In genomic region chr10:73484082-73484481, GRCm38 (mm10) we compare ENCODE assay signal across 28 mouse cellular contexts.
DNase-seq lines count a peak whose midpoint lies in the region; ATAC-seq and TF ChIP-seq lines count a peak whose summit lies in the region.
"Had no signal": no experiment of that assay in that cellular context is flagged by ENCODE, and none has a peak within 500 bp of the region (broad histone marks: within the 10 kb centered on the region; RNA-seq: fewer than 3 reads in every experiment).

No protein-coding gene starts in this region.

- TF ChIP-seq CTCF in midbrain, postnatal 0 days (IDR thresholded peaks at IDR 0.05), result no peak

- no peaks in the 10 kb centered on the region for H3K27me3 ChIP-seq in midbrain, postnatal 0 days (ENCODE audit: insufficient read depth, low read length)
- no peaks in the 10 kb centered on the region for H3K27me3 ChIP-seq in midbrain, embryonic 14.5 days (ENCODE audit: control insufficient read depth, insufficient read depth, low read length)
- H3K27me3 ChIP-seq in neural tube, embryonic 13.5 days, result no peaks in the 10 kb centered on the region; the same call in 1 of the 2 replicates
- H3K27me3 ChIP-seq: forebrain, embryonic 13.5 days; heart, embryonic 12.5 days; hindbrain, embryonic 15.5 days; limb, embryonic 12.5 days; liver, embryonic 15.5 days; lung, embryonic 15.5 days; midbrain, embryonic 15.5 days had no signal

- H3K4me1 ChIP-seq in midbrain, postnatal 0 days (ENCODE audit: insufficient read depth, low read length), result no peaks in the 10 kb centered on the region
- H3K4me1 ChIP-seq in midbrain, embryonic 14.5 days (ENCODE audit: control insufficient read depth, insufficient read depth, low read length), result no peaks in the 10 kb centered on the region
- no peaks in the 10 kb centered on the region for H3K4me1 ChIP-seq in neural tube, embryonic 13.5 days (replicated peaks)
- H3K4me1 ChIP-seq: forebrain, embryonic 13.5 days; heart, embryonic 12.5 days; hindbrain, embryonic 15.5 days; limb, embryonic 12.5 days; liver, embryonic 15.5 days; lung, embryonic 15.5 days; midbrain, embryonic 15.5 days had no signal

- no peak overlapping the region for H3K4me2 ChIP-seq in midbrain, postnatal 0 days (ENCODE audit: low read depth, low read length, poor library complexity, severe bottlenecking)
- H3K4me2 ChIP-seq in midbrain, embryonic 14.5 days (ENCODE audit: low read length), result no peak overlapping the region
- H3K4me2 ChIP-seq in neural tube, embryonic 13.5 days, result no peak overlapping the region
- H3K4me2 ChIP-seq: forebrain, embryonic 13.5 days; heart, embryonic 12.5 days; hindbrain, embryonic 15.5 days; limb, embryonic 12.5 days; liver, embryonic 15.5 days; lung, embryonic 15.5 days; midbrain, embryonic 15.5 days had no signal

- H3K27ac ChIP-seq in midbrain, postnatal 0 days (ENCODE audit: low read depth, low read length), result no peak overlapping the region
- H3K27ac ChIP-seq in midbrain, embryonic 14.5 days (replicated peaks; ENCODE audit: low read depth, low read length), result no peak overlapping the region
- H3K27ac ChIP-seq in neural tube, embryonic 13.5 days (replicated peaks), result no peak overlapping the region
- H3K27ac ChIP-seq: forebrain, embryonic 13.5 days; hindbrain, embryonic 15.5 days; layer of hippocampus, adult 2 months; left cerebral cortex, adult 2 months; limb, embryonic 12.5 days; liver, embryonic 15.5 days; lung, embryonic 15.5 days; macrophage; midbrain, embryonic 15.5 days had no signal

- ATAC-seq in midbrain, postnatal 0 days (ENCODE audit: low FRiP score), result no peak
- ATAC-seq in midbrain, embryonic 14.5 days (ENCODE audit: low FRiP score, low TSS enrichment), result no peak
- 0 out of 2 replicates have a peak, but pooled peaks have one; percentile 59 for ATAC-seq in neural tube, embryonic 13.5 days (ENCODE audit: low read depth)
- ATAC-seq: activated CD4-positive, CD25-positive, alpha-beta regulatory T cell, adult 4 months; forebrain, embryonic 13.5 days; inflammation-experienced regulatory T-cells, adult 6 months; midbrain, embryonic 15.5 days had no signal

- H3K4me3 ChIP-seq in midbrain, postnatal 0 days (ENCODE audit: low read depth, low read length), result no peak overlapping the region
- no peak overlapping the region for H3K4me3 ChIP-seq in midbrain, embryonic 14.5 days (replicated peaks; ENCODE audit: low read depth, low read length)
- no peak overlapping the region for H3K4me3 ChIP-seq in neural tube, embryonic 13.5 days
- H3K4me3 ChIP-seq: forebrain, embryonic 13.5 days; heart, embryonic 12.5 days; hindbrain, embryonic 15.5 days; layer of hippocampus, adult 2 months; left cerebral cortex, adult 2 months; limb, embryonic 12.5 days; liver, embryonic 15.5 days; lung, embryonic 15.5 days; midbrain, embryonic 15.5 days had no signal

- no peaks in the 10 kb centered on the region for H3K9me3 ChIP-seq in midbrain, postnatal 0 days (ENCODE audit: low read length)
- no peaks in the 10 kb centered on the region for H3K9me3 ChIP-seq in midbrain, embryonic 14.5 days (ENCODE audit: control insufficient read depth, low read length)
- no peaks in the 10 kb centered on the region for H3K9me3 ChIP-seq in neural tube, embryonic 13.5 days
- H3K9me3 ChIP-seq: forebrain, embryonic 13.5 days; heart, embryonic 12.5 days; hindbrain, embryonic 15.5 days; limb, embryonic 12.5 days; liver, embryonic 15.5 days; lung, embryonic 15.5 days; midbrain, embryonic 15.5 days had no signal

- WGBS in midbrain, postnatal 0 days, result 73% methylated on average over 2 of the region's 2 CpGs
- WGBS in midbrain, embryonic 14.5 days, result 68% methylated on average over 2 of the region's 2 CpGs
- 28% methylated on average over 2 of the region's 2 CpGs for WGBS in neural tube, embryonic 13.5 days

- peak; percentile 2 to 5 for DNase-seq in cerebellum, postnatal 10 days
- DNase-seq in cerebellum, postnatal 36 days, result no peak
- peak; percentile 10 for DNase-seq in midbrain, postnatal 0 days (ENCODE audit: low spot score)
- DNase-seq in midbrain, embryonic 14.5 days, result no peak
- DNase-seq in retina, postnatal 1 day, result peak; percentile 16
- DNase-seq in testis, postnatal 10 days (ENCODE audit: low spot score), result no peak
- DNase-seq: B cell, adult 2 months; cerebellum, adult 11-12 months; cerebellum, adult 9-11 months; gastrocnemius, postnatal 36 days; heart, adult 18-20 months; heart, postnatal 4 days; kidney, adult 11 months; kidney, postnatal 25 days; thymus, postnatal 4 days had no signal

- no peak overlapping the region for H3K9ac ChIP-seq in midbrain, postnatal 0 days (replicated peaks; ENCODE audit: low read length, poor library complexity, severe bottlenecking)
- H3K9ac ChIP-seq in midbrain, embryonic 14.5 days (replicated peaks; ENCODE audit: low read length), result no peak overlapping the region
- no peak overlapping the region for H3K9ac ChIP-seq in neural tube, embryonic 13.5 days
- H3K9ac ChIP-seq: forebrain, embryonic 13.5 days; heart, embryonic 12.5 days; hindbrain, embryonic 15.5 days; limb, embryonic 12.5 days; liver, embryonic 15.5 days; lung, embryonic 15.5 days; midbrain, embryonic 15.5 days had no signal

- H3K36me3 ChIP-seq in midbrain, postnatal 0 days (ENCODE audit: insufficient read depth, low read length), result no peaks in the 10 kb centered on the region
- no peaks in the 10 kb centered on the region for H3K36me3 ChIP-seq in midbrain, embryonic 14.5 days (ENCODE audit: control insufficient read depth, insufficient read depth, low read length)
- H3K36me3 ChIP-seq in neural tube, embryonic 13.5 days, result no peaks in the 10 kb centered on the region
- H3K36me3 ChIP-seq: heart, embryonic 12.5 days; hindbrain, embryonic 15.5 days; limb, embryonic 12.5 days; liver, embryonic 15.5 days; lung, embryonic 15.5 days; midbrain, embryonic 15.5 days had no signal

Comparison
In these comparisons a context has a peak if more than half of its experiments do, and no peak if none do; other contexts are left out.
1. DNase-seq: peak in cerebellum, postnatal 10 days (2 of 2), midbrain, postnatal 0 days (single experiment) and retina, postnatal 1 day (single experiment); none in cerebellum, postnatal 36 days (0 of 2), midbrain, embryonic 14.5 days (single experiment) and testis, postnatal 10 days (single experiment).